Comparison of ENCODE assay signal across 11 mouse cellular contexts in the genomic region with DNA sequence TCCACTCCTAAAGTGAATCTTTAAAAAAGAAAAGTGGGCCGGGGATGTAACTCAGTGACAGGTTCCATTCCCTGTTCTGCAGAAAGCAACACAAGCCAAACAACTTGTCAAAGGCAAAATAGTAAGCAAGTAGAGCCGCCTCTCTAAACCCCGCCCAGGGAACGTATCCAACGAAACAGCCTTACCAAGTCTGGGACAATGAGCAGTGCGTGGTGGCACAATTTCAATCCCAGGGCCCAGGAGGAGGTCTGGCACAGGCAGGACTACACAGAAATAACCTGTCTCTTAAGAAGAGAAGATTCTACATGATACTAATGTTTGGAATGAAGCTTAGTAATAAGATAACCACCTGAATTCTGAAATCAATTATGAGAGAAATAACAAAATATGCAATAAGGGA.
"Had no signal": no experiment of that assay in that cellular context is flagged by ENCODE, and none has a peak within 500 bp of the region (broad histone marks: within the 10 kb centered on the region; RNA-seq: fewer than 3 reads in every experiment).

No protein-coding gene starts in this region.

- ATAC-seq: liver, postnatal 0 days; lung, postnatal 0 days; midbrain, embryonic 15.5 days had no signal

- DNase-seq: kidney, adult 8-10 months; kidney, postnatal 14 days; kidney, postnatal 4 days; layer of hippocampus, postnatal 36 days; left cerebral cortex, postnatal 4 days; liver, postnatal 0 days; lung, embryonic 14.5 days; thymus, adult 18-20 months; thymus, postnatal 36 days had no signal
